Mouse (Mus musculus) C3H10T1/2 (cell line): ENCODE data around the gene Tmem151b. TPM values are rescaled to one million over a fixed set of nuclear protein-coding genes. Genes with fewer than 3 reads are reported as not detected.

Experiments used
- polyA plus RNA-seq, 2 experiments: library from polyadenylated mRNA; unstranded; fragments of >200 nt; fragmentation: generic; extraction: Trizol; gene quantifications; one replicate each; pipeline ENCODE4 v1.2.1; 2012; ENCODE audit warnings: missing spikeins in 2 of 2

The Tmem151b gene
- polyA plus RNA-seq = under 1 TPM; under 0.01 to 0.01 TPM

GRCm38 (mm10) chr17:45549617-45550181, at the start of gene Tmem151b:
Gene Tmem151b (minus strand): TSS chr17:45549677.

GRCm38 (mm10) chr17:45573087-45573779, 23.8 kb upstream of the Tmem151b start, which contains the start of gene Hsp90ab1:
Gene Hsp90ab1 (minus strand): TSS chr17:45573271.

GRCm38 (mm10) chr17:45563655-45564530, 14.4 kb upstream of the Tmem151b start, which contains the start of gene Slc35b2:
Gene Slc35b2 (plus strand): TSS chr17:45563874.

GRCm38 (mm10) chr17:45555452-45556106, 6.1 kb upstream of the Tmem151b start, which contains the start of gene Nfkbie:
Gene Nfkbie (plus strand): TSS chr17:45555703.

GRCm38 (mm10) chr17:45523263-45523662, 26.2 kb downstream of the Tmem151b start, which contains the start of gene Tcte1:
Gene Tcte1 (plus strand): TSS chr17:45523434.

GRCm38 (mm10) chr17:45506700-45507189, 42.7 kb downstream of the Tmem151b start, which contains the start of gene Aars2:
Gene Aars2 (plus strand): TSS chr17:45506841.

Other genes with a start within 250 kb of the Tmem151b start
- 10 to 100 TPM in 1 of 2 experiments, 1 to 10 TPM in 1; 5.8 to 30.7 TPM for gene Cdc5l, start 115.9 kb downstream of the Tmem151b start, polyA plus RNA-seq
- gene Spats1, start 74.3 kb downstream of the Tmem151b start, polyA plus RNA-seq = under 1 TPM; 0.02 to 0.18 TPM
- 1 to 10 TPM; 8.8 to 9.1 TPM for gene Aars2, start 42.8 kb downstream of the Tmem151b start, polyA plus RNA-seq
- not detected for gene Tcte1, start 26.2 kb downstream of the Tmem151b start, polyA plus RNA-seq
- 10 to 100 TPM; 10.4 to 27.8 TPM for gene Nfkbie, start 6.0 kb upstream of the Tmem151b start, polyA plus RNA-seq
- 100 to 1,000 TPM; 102 to 176 TPM for gene Slc35b2, start 14.2 kb upstream of the Tmem151b start, polyA plus RNA-seq
- gene Hsp90ab1, start 23.6 kb upstream of the Tmem151b start, polyA plus RNA-seq = 1,000 to 10,000 TPM; 1,208 to 1,445 TPM
- 100 to 1,000 TPM; 278 to 332 TPM for gene Slc29a1, start 49.9 kb upstream of the Tmem151b start, polyA plus RNA-seq
- under 1 TPM; 0.05 to 0.26 TPM for gene Mymx, start 52.4 kb upstream of the Tmem151b start, polyA plus RNA-seq
- gene Capn11, start 109.6 kb upstream of the Tmem151b start, polyA plus RNA-seq = under 1 TPM in 1 of 2 experiments, not detected in 1; 0.35 TPM
- 100 to 1,000 TPM; 383 to 513 TPM for gene Mrpl14, start 136.6 kb upstream of the Tmem151b start, polyA plus RNA-seq
- gene Tmem63b, start 137.2 kb upstream of the Tmem151b start, polyA plus RNA-seq = 10 to 100 TPM; 20.6 to 48.1 TPM
- not detected for gene 1600014C23Rik, start 184.2 kb upstream of the Tmem151b start, polyA plus RNA-seq